Mouse (Mus musculus) midbrain, embryonic 11.5 days (tissue): ENCODE data around the gene Vamp2. TPM values are rescaled to one million over a fixed set of nuclear protein-coding genes. Genes with fewer than 3 reads are reported as not detected.
A peak's percentile ranks its signal among the peaks of the same experiment; 100 is the strongest.

Experiments used
- ATAC-seq: fragments of 200-750 bp; cut with Nextera tagmentation; 2 replicates; pipeline ENCODE4 v1.8.0; 2017; ENCODE audit warnings: moderate TSS enrichment, moderate library complexity; ENCODE audit not compliant: low FRiP score
- DNase-seq: peaks from one replicate; pipeline ENCODE4 v3.0.0; 2015; ENCODE audit warnings: low spot score; ENCODE audit errors: missing footprints
- H3K27ac ChIP-seq: fragments of 300-500 bp; sonication (generic); 2 replicates; pipeline ENCODE4 v1.5.1; 2014; ENCODE audit warnings: low read depth, low read length
- H3K27me3 ChIP-seq: fragments of 300-500 bp; sonication (generic); 2 replicates; pipeline ENCODE4 v1.6.1; 2014; ENCODE audit warnings: mild to moderate bottlenecking, low read length, moderate library complexity, mixed read lengths; ENCODE audit not compliant: control insufficient read depth, insufficient read depth
- H3K36me3 ChIP-seq: fragments of 300-500 bp; sonication (generic); 2 replicates; pipeline ENCODE4 v1.6.1; 2014; ENCODE audit warnings: mild to moderate bottlenecking, low read length, moderate library complexity, mixed read lengths; ENCODE audit not compliant: control insufficient read depth, insufficient read depth
- H3K4me1 ChIP-seq: fragments of 300-500 bp; sonication (generic); 2 replicates; pipeline ENCODE4 v1.6.1; 2014; ENCODE audit warnings: low read length; ENCODE audit not compliant: control insufficient read depth, insufficient read depth
- H3K4me2 ChIP-seq: fragments of 300-500 bp; sonication (generic); 2 replicates; pipeline ENCODE4 v1.6.1; 2014; ENCODE audit warnings: mild to moderate bottlenecking, moderate library complexity
- H3K4me3 ChIP-seq: fragments of 300-500 bp; sonication (generic); 2 replicates; pipeline ENCODE4 v1.5.1; 2014; ENCODE audit warnings: low read depth, low read length
- H3K9ac ChIP-seq: fragments of 300-500 bp; sonication (generic); 2 replicates; pipeline ENCODE4 v1.6.1; 2014; ENCODE audit warnings: low read length
- H3K9me3 ChIP-seq: fragments of 300-500 bp; sonication (generic); 2 replicates; pipeline ENCODE4 v1.6.1; 2016; ENCODE audit warnings: low read length; ENCODE audit not compliant: control insufficient read depth
- WGBS: fragments of 180-500 bp; shearing (Covaris S2); extraction: QIAGEN DNeasy Blood & Tissue Kit; methylation state at CpG from one replicate; pipeline ENCODE4 v1.1.7; 2014; 5-methylcytosine and 5-hydroxymethylcytosine counted together
- polyA plus RNA-seq: library from polyadenylated mRNA; unstranded; fragments of >200 nt; fragmentation: Nextera tagmentation; extraction: Ambion mirVana; gene quantifications from 2 replicates; pipeline ENCODE4 v1.2.1, GENCODE M21; 2014

The Vamp2 gene
- polyA plus RNA-seq, 1 experiment from 2014 or later, result 72.4 TPM

- no peaks in the 10 kb centered on the region for H3K9me3 ChIP-seq
- H3K9ac ChIP-seq, result peak within 1 kb of the TSS; percentile 93
- peak within 1 kb of the TSS; percentile 61 for H3K4me3 ChIP-seq
- no peaks in the 10 kb centered on the region for H3K27me3 ChIP-seq
- H3K4me2 ChIP-seq, result peak within 1 kb of the TSS; percentile 91
- ATAC-seq (peak; percentile 87), DNase-seq (peak; percentile 99)
- H3K36me3 ChIP-seq, result no peaks in the 10 kb centered on the region
- H3K4me1 ChIP-seq, result peaks cover 28% of the 10 kb centered on the region
- peak within 1 kb of the TSS; percentile 86 for H3K27ac ChIP-seq
- under 1% methylated on average over 46 of the region's 47 CpGs for WGBS
These were observed 17.6 kb upstream of the Vamp2 start, which contains the start of gene Tmem107 for GRCm38 (mm10) chr11:69070590-69071222. Gene Tmem107 (plus strand): TSS chr11:69070806.

GRCm38 (mm10) chr11:69071262-69071661, 17.0 kb upstream of the Vamp2 start:
- no peaks in the 10 kb centered on the region for H3K9me3 ChIP-seq
- ATAC-seq (no peak), DNase-seq (no peak)
- 22% methylated on average over 9 of the region's 9 CpGs for WGBS
- no peaks in the 10 kb centered on the region for H3K36me3 ChIP-seq
- H3K9ac ChIP-seq, result peak overlapping the region; percentile 93
- H3K4me1 ChIP-seq, result peaks cover 24% of the 10 kb centered on the region
- H3K4me2 ChIP-seq, result peak overlapping the region; percentile 91
- H3K27ac ChIP-seq, result peak overlapping the region; percentile 65
- H3K27me3 ChIP-seq, result no peaks in the 10 kb centered on the region
- peak overlapping the region; percentile 61 for H3K4me3 ChIP-seq

GRCm38 (mm10) chr11:69072234-69072633, 16.1 kb upstream of the Vamp2 start:
- H3K9ac ChIP-seq, result peak overlapping the region; percentile 76; the same call in 1 of the 2 replicates
- WGBS, result 81% methylated on average over 11 of the region's 11 CpGs

GRCm38 (mm10) chr11:69072666-69073064, 15.6 kb upstream of the Vamp2 start:
- ATAC-seq (no peak), DNase-seq (peak; percentile 84)
- WGBS, result 11% methylated on average over 9 of the region's 9 CpGs
- H3K27me3 ChIP-seq, result no peaks in the 10 kb centered on the region
- H3K9me3 ChIP-seq, result no peaks in the 10 kb centered on the region
- H3K4me2 ChIP-seq, result peak overlapping the region; percentile 47
- H3K27ac ChIP-seq, result peak overlapping the region; percentile 92
- peak overlapping the region; percentile 76 for H3K9ac ChIP-seq
- H3K4me1 ChIP-seq, result peaks cover 19% of the 10 kb centered on the region
- H3K4me3 ChIP-seq, result peak overlapping the region; percentile 28
- no peaks in the 10 kb centered on the region for H3K36me3 ChIP-seq

More at GRCm38 (mm10) chr11:69072234-69072633, 16.1 kb upstream of the Vamp2 start:
- no peaks in the 10 kb centered on the region for H3K9me3 ChIP-seq
- no peaks in the 10 kb centered on the region for H3K36me3 ChIP-seq
- H3K4me3 ChIP-seq, result peak overlapping the region; percentile 28; the same call in 1 of the 2 replicates
- peaks cover 19% of the 10 kb centered on the region for H3K4me1 ChIP-seq
- peak overlapping the region; percentile 47 for H3K4me2 ChIP-seq
- H3K27ac ChIP-seq, result peak overlapping the region; percentile 92; the same call in 1 of the 2 replicates
- ATAC-seq (no peak), DNase-seq (no peak)
- H3K27me3 ChIP-seq, result no peaks in the 10 kb centered on the region

GRCm38 (mm10) chr11:69073065-69073888, 15.0 kb upstream of the Vamp2 start:
- peak overlapping the region; percentile 47 for H3K4me2 ChIP-seq
- H3K9ac ChIP-seq, result peak overlapping the region; percentile 76
- under 1% methylated on average over 14 of the region's 14 CpGs for WGBS
- no peaks in the 10 kb centered on the region for H3K36me3 ChIP-seq
- H3K9me3 ChIP-seq, result no peaks in the 10 kb centered on the region
- H3K27me3 ChIP-seq, result no peaks in the 10 kb centered on the region
- peak; percentile 72 for ATAC-seq
- peak; percentile 99 for DNase-seq
- peaks cover 19% of the 10 kb centered on the region for H3K4me1 ChIP-seq
- H3K4me3 ChIP-seq, result peak overlapping the region; percentile 28
- H3K27ac ChIP-seq, result peak overlapping the region; percentile 92

GRCm38 (mm10) chr11:69073951-69074775, 14.1 kb upstream of the Vamp2 start:
- Histone ChIP-seq H3K9me3 (no peaks in the 10 kb centered on the region), H3K4me1 (peaks cover 19% of the 10 kb centered on the region), H3K27me3 (no peaks in the 10 kb centered on the region), H3K27ac (peak overlapping the region; percentile 92), H3K4me3 (no peak overlapping the region), H3K9ac (no peak overlapping the region), H3K36me3 (no peaks in the 10 kb centered on the region), H3K4me2 (no peak overlapping the region)
- WGBS, result 36% methylated on average over 6 of the region's 6 CpGs
- peak; percentile 83 for DNase-seq
- ATAC-seq, result no peak

GRCm38 (mm10) chr11:69074776-69075069, 13.6 kb upstream of the Vamp2 start:
- no peak overlapping the region for H3K4me3 ChIP-seq
- ATAC-seq, result no peak
- 47% methylated on average over 2 of the region's 2 CpGs for WGBS
- H3K4me2 ChIP-seq, result no peak overlapping the region
- no peak overlapping the region for H3K27ac ChIP-seq
- DNase-seq, result no peak
- peaks cover 19% of the 10 kb centered on the region for H3K4me1 ChIP-seq
- H3K27me3 ChIP-seq, result no peaks in the 10 kb centered on the region
- H3K36me3 ChIP-seq, result no peaks in the 10 kb centered on the region
- H3K9ac ChIP-seq, result no peak overlapping the region
- no peaks in the 10 kb centered on the region for H3K9me3 ChIP-seq

- Histone ChIP-seq H3K27me3 (no peaks in the 10 kb centered on the region), H3K9me3 (no peaks in the 10 kb centered on the region), H3K4me2 (no peak overlapping the region), H3K27ac (no peak overlapping the region), H3K36me3 (no peaks in the 10 kb centered on the region), H3K4me1 (peaks cover 14% of the 10 kb centered on the region), H3K9ac (no peak overlapping the region), H3K4me3 (no peak overlapping the region)
- DNase-seq (peak; percentile 80), ATAC-seq (no peak)
- WGBS, result 52% methylated on average over 8 of the region's 9 CpGs
These were observed 12.4 kb upstream of the Vamp2 start for GRCm38 (mm10) chr11:69075764-69076479.
